Mouse (Mus musculus): ENCODE data around the gene Wfdc10.

- TF ChIP-seq ZNF384 (IDR thresholded peaks at IDR 0.05; ENCODE audit: low read depth, low read length) (no peak), CTCF (conservative IDR thresholded peaks at IDR 0.05 in 1 of 2, IDR thresholded peaks at IDR 0.05 in 1 of 2; ENCODE audit: low read depth in 2 of 2, low read length in 2 of 2) (no peak)
Measured at GRCm38 (mm10) chr2:164705991-164706390, 50.1 kb downstream of the Wfdc10 start.

All from CH12.LX (cell line).